Mouse (Mus musculus) thymus, adult 2 months (tissue): ENCODE data around the gene Trmt1.

Experiments used
- CTCF ChIP-seq: fragments of 200-500 bp; IDR thresholded peaks from 2 replicates; pipeline ENCODE4 v1.5.1; 2012; ENCODE audit warnings: mild to moderate bottlenecking, control low read depth, low read length, moderate library complexity, borderline replicate concordance; ENCODE audit not compliant: control insufficient read depth, poor library complexity, insufficient read depth; ENCODE audit errors: extremely low read depth
- POLR2A ChIP-seq: fragments of 200-500 bp; IDR thresholded peaks from 2 replicates; pipeline ENCODE4 v1.6.1; 2012; ENCODE audit warnings: mild to moderate bottlenecking, low read length, control low read depth, moderate library complexity; ENCODE audit not compliant: control insufficient read depth, poor library complexity, insufficient read depth; ENCODE audit errors: extremely low read depth

GRCm38 (mm10) chr8:84661961-84662571, 24.0 kb upstream of the Trmt1 start:
- 0 out of 2 replicates have a peak, but pooled peaks have one; percentile 9 for TF ChIP-seq CTCF
- TF ChIP-seq POLR2A, result no peak
